Mouse (Mus musculus) embryonic fibroblast, embryonic 13.5 days (primary cell): ENCODE data around the gene Atg4d.

Experiments used
- CTCF ChIP-seq: IDR thresholded peaks from 2 replicates; pipeline ENCODE4 v1.5.1; 2011; ENCODE audit warnings: mild to moderate bottlenecking, control low read depth, low read length, moderate library complexity, borderline replicate concordance; ENCODE audit not compliant: insufficient read depth
- POLR2A ChIP-seq: IDR thresholded peaks from 2 replicates; pipeline ENCODE4 v1.6.1; 2011; ENCODE audit warnings: low read depth, mild to moderate bottlenecking, control low read depth, low read length, moderate library complexity

DNA sequence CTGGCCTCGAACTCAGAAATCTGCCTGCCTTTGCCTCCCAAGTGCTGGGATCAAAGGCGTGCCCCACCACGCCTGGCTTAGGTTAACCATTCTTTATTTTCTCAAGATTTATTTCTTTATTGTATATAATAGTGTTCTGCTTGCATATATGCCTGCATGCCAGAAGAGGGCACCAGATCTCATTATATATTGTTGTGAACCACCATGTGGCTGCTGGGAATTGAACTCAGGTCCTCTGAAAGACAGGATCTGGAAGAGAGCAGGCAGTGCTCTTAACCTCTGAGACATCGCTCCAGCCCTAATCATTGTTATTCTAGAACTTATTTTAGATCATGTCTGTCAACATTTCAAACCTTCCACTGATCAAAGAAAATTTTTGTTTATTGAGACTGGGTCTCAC lies 54.4 kb downstream of the Atg4d start:
- TF ChIP-seq POLR2A (no peak), CTCF (no peak)
